Mouse (Mus musculus) activated CD4-positive, CD25-positive, alpha-beta regulatory T cell, adult 9 weeks (primary cell): ENCODE measurements around the gene 3110082J24Rik. TPM values are rescaled to one million over a fixed set of nuclear protein-coding genes. Genes with fewer than 3 reads are reported as not detected.

Experiments used
- polyA plus RNA-seq: library from polyadenylated mRNA; unstranded; fragments of 100-300 nt; shearing (Covaris generic); gene quantifications from one replicate; pipeline ENCODE4 v1.2.1, GENCODE M21; 2017

The 3110082J24Rik gene
- polyA plus RNA-seq, result not detected

DNA sequence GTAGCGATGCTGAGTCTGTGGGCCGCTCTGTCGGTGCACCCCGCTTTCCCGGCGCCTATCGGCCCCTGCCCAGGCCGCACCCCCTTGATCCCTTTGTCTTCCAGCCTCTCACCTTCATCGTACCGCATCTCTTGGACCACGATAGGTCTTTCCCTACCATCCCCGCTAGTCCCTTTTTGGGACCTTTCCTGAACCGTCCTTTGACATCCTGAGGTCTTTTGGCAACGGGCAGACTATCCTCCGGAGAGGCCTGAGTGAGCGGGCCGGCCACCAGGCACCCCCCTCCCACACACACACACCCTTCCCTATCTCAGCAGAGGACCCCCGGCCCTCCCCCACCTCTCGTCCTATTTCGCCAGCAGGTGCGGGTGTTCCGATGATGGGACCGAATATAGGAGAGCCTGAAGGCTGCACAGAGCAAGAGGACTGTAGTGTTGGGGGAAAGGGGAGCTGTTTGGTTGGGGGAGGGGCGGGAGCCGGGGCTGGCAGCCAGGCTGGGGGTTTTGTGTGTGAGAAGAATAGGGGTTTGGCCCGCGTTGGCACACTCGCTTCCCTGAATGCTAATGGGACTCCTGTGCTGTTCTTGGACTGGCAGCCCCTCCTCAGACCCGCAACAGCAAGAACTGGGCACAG lies at the start of gene 3110082J24Rik:
Gene 3110082J24Rik, minus strand, starts transcription at position 419 of the 633 bp plus-strand sequence.

DNA sequence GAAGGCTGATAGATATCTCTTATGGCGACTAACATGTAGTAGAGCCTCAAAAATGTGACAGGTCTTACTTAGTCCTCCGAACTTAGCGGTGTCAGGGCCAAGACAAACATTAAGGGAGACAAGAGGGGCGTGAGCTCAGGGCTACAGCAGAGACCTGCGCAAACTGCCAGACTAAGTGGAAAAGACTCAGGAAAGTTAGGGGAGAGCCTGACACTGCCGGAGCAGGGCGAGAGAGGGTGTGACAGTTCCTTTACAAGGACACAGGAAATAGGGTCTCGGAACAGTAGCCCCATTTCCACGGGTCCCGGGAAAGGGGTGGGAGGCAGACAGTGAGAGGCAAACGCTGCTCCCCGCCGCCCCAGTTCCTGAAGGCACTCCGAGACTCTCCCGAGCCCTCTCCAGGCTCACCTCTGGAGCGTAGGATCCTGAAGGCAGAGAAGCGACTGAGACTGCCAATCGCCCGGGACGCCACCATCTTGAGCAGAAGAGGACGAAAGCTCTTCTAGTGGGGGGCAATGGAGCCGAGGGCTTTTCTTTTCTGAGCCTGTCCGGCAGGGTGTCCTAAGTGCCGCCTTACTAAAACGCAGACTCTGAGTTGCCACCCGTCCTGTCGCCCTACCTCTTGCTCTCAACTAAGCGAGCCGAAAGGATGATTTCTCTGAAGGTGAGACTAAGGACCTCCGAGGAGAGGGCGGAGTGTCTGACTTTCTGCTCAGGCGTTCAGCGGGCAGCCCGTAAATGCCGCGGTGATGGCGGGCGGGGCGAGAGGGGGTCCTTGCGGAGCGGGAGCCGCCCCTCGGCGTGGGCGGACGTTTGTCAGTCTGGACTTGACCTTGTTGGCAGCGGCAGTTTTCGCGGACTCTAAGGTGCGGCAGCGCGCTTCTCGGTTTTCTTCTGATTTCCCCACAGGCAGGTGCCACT lies 48.8 kb upstream of the 3110082J24Rik start, which contains the start of the genes Hadha and Hadhb:
Gene Hadha, minus strand, starts transcription at position 689 of the 921 bp plus-strand sequence.
Gene Hadhb, plus strand, starts transcription at position 775 of the 921 bp plus-strand sequence.

DNA sequence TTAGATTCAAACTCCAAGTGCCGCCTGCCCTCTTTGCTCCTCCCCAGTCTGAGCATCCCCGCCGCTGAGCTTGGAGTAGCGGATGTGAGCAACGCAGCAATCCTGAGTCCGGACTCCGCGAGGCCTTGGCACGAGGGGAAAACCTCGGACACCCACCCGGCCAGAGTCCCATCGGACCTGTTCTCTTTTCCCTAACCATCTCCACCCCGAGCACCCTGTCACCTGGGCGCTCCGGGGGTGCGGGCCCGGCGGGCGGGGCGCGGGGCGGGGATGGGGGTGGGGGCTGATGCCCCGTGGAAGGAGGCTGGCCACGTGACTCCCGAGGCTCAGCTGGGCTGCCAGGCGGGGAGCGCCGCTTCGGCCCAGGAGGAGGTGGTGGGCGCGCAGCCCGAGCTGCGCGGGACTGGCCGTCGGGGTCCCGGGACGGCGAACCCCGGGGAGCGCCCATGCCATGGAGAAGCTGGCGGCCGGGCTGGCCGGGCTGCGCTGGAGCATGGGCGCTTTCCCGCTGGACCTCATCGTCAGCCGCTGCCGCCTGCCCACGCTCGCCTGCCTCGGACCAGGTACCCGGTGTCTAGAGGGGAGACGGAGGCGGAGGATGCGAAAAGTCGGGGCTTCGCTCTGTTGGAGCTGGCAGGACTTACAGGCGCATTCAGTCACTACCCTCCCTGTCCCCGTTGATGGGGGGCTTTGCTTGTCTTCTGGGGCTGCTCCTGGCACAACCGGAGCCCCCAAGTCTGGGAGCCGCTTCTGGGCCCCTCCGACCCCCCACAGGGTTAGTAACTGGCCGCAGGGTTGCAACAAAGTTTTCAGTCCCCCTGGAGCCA lies 832 bp downstream of the 3110082J24Rik start, which contains the start of gene Garem2:
Gene Garem2, plus strand, starts transcription at position 321 of the 827 bp plus-strand sequence.

DNA sequence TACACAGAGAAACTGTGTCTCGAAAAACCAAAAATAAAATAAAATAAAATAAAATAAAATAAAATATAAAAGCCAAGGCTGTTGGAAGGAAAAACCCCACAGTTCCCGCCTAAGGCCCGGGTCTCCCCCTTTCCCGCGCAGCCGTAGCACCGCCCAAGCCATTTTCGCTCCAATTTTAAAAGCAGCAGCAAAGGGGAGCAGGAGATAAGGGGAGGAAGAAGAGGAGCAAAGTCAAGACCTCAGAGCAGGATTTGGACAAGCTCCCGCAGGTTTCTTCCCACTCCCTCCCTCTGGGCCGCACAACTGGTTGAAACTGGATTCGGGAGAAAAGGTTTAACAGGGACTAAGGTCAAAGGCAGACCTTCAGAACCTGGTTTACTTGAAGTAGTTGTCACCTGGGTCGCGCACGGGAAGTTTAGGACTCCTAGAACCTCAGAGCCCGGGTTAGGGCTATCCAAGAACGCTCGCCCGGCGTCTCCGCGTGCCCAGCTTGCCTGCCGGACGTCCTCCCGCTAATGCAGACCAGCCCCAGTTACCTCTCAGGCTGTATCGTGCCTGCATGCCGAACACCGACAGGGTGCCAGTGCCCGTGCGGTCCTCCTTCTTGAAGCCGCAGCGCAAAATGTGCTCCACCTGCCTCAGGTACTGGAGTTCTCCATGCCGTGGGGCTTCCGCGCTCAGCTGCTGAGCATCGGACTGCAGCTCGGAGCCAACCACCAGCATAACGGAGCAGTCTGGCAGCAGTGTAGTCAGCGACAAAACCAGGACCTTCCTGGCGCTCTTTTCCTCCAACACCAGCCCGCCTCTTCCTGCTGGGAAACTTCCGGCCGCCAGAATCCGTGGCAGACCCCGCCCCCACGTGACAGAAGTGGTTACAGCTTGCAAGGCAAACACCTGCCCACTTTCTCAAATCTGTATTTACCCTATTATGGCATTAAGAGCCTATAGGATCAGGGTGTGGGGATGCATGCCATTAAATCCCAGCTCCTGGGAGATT lies 32.8 kb downstream of the 3110082J24Rik start, which contains the start of gene Tyms:
Gene Tyms, minus strand, starts transcription at position 793 of the 997 bp plus-strand sequence.

Other genes with a start within 250 kb of the 3110082J24Rik start
- gene Il6, start 93.0 kb downstream of the 3110082J24Rik start, polyA plus RNA-seq, result 0.29 TPM
- 60.9 TPM for gene Tyms, start 32.5 kb downstream of the 3110082J24Rik start, polyA plus RNA-seq
- not detected for gene Garem2, start 925 bp downstream of the 3110082J24Rik start, polyA plus RNA-seq
- gene Hadha, start 49.1 kb upstream of the 3110082J24Rik start, polyA plus RNA-seq, result 114 TPM
- gene Hadhb, start 49.2 kb upstream of the 3110082J24Rik start, polyA plus RNA-seq, result 207 TPM
- 0.24 TPM for gene Adgrf3, start 99.6 kb upstream of the 3110082J24Rik start, polyA plus RNA-seq
- 22.4 TPM for gene Selenoi, start 126.5 kb upstream of the 3110082J24Rik start, polyA plus RNA-seq
- gene Drc1, start 175.3 kb upstream of the 3110082J24Rik start, polyA plus RNA-seq, result 4.5 TPM